Mouse (Mus musculus): ENCODE data around the gene Cdkn2c.

- no peak for TF ChIP-seq POLR2A (IDR thresholded peaks at IDR 0.05; ENCODE audit: insufficient read depth, low read depth, low read length)
- TF ChIP-seq CTCF (IDR thresholded peaks at IDR 0.05; ENCODE audit: insufficient read depth, low read depth, low read length), result no peak
Observed at GRCm38 (mm10) chr4:109612596-109612995, 54.4 kb downstream of the Cdkn2c start.

Data from olfactory bulb, adult 2 months (tissue).